Mouse (Mus musculus): ENCODE measurements around the gene Kcnip4. TPM values are rescaled to one million over a fixed set of nuclear protein-coding genes. Genes with fewer than 3 reads are reported as not detected.

Gene Kcnip4
- not detected for total RNA-seq (2023)

GRCm38 (mm10) chr5:49524394-49525241 is at the start of gene Kcnip4:
Kcnip4 (minus strand) TSS chr5:49524907.

Data from B cell, adult 67 days (primary cell).